In genomic region chr11:59739996-59740395, GRCm38 (mm10) we compare ENCODE assay signal across 33 mouse cellular contexts. TPM values are rescaled to one million over a fixed set of nuclear protein-coding genes. Genes with fewer than 3 reads are reported as not detected.
DNase-seq lines count a peak whose midpoint lies in the region; ATAC-seq and TF ChIP-seq lines count a peak whose summit lies in the region.
"Had no signal": no experiment of that assay in that cellular context is flagged by ENCODE, and none has a peak within 500 bp of the region (broad histone marks: within the 10 kb centered on the region; RNA-seq: fewer than 3 reads in every experiment).

No protein-coding gene starts in this region.

- H3K9ac ChIP-seq in CH12.LX (ENCODE audit: insufficient read depth, low read depth), result no peak overlapping the region
- H3K9ac ChIP-seq in heart, embryonic 11.5 days (ENCODE audit: low read depth, low read length), result no peak overlapping the region
- H3K9ac ChIP-seq in liver, embryonic 11.5 days (ENCODE audit: low read depth, low read length), result no peak overlapping the region
- H3K9ac ChIP-seq: embryonic facial prominence, embryonic 13.5 days; forebrain, embryonic 15.5 days; heart, embryonic 13.5 days; hindbrain, embryonic 12.5 days; limb, embryonic 15.5 days; liver, embryonic 15.5 days; midbrain, embryonic 12.5 days had no signal

- TF ChIP-seq EP300 in CH12.LX (IDR thresholded peaks at IDR 0.05; ENCODE audit: low read length), result no peak

- H3K27me3 ChIP-seq in CH12.LX (replicated peaks), result no peaks in the 10 kb centered on the region
- no peaks in the 10 kb centered on the region for H3K27me3 ChIP-seq in heart, embryonic 11.5 days (ENCODE audit: control insufficient read depth, insufficient read depth, low read length)
- no peaks in the 10 kb centered on the region for H3K27me3 ChIP-seq in liver, embryonic 11.5 days (replicated peaks; ENCODE audit: control insufficient read depth, insufficient read depth, low read length)
- H3K27me3 ChIP-seq: embryonic facial prominence, embryonic 13.5 days; forebrain, embryonic 15.5 days; heart, embryonic 13.5 days; hindbrain, embryonic 12.5 days; limb, embryonic 15.5 days; liver, embryonic 15.5 days; midbrain, embryonic 12.5 days; Patski had no signal

- no peaks in the 10 kb centered on the region for H3K9me3 ChIP-seq in CH12.LX (replicated peaks; ENCODE audit: low read length)
- no peaks in the 10 kb centered on the region for H3K9me3 ChIP-seq in heart, embryonic 11.5 days (replicated peaks; ENCODE audit: control insufficient read depth, low read length)
- no peaks in the 10 kb centered on the region for H3K9me3 ChIP-seq in liver, embryonic 11.5 days (ENCODE audit: control insufficient read depth, low read length)
- H3K9me3 ChIP-seq: embryonic facial prominence, embryonic 13.5 days; forebrain, embryonic 15.5 days; heart, embryonic 13.5 days; hindbrain, embryonic 12.5 days; limb, embryonic 15.5 days; liver, embryonic 15.5 days; midbrain, embryonic 12.5 days had no signal

- H3K36me3 ChIP-seq in CH12.LX (replicated peaks in 1 of 2; ENCODE audit: control insufficient read depth in 1 of 2, insufficient read depth in 1 of 2, low read length in 1 of 2), result peaks cover 34 to 96% of the 10 kb centered on the region in 2 experiments
- peaks cover 53% of the 10 kb centered on the region for H3K36me3 ChIP-seq in heart, embryonic 11.5 days (ENCODE audit: control insufficient read depth, insufficient read depth, low read length)
- H3K36me3 ChIP-seq in liver, embryonic 11.5 days (ENCODE audit: control insufficient read depth, insufficient read depth, low read length), result peaks cover 30% of the 10 kb centered on the region

- no peak overlapping the region for H3K4me2 ChIP-seq in CH12.LX (ENCODE audit: insufficient read depth, low read depth, poor library complexity, severe bottlenecking)
- H3K4me2 ChIP-seq in heart, embryonic 11.5 days, result no peak overlapping the region
- H3K4me2 ChIP-seq in liver, embryonic 11.5 days, result no peak overlapping the region
- H3K4me2 ChIP-seq: embryonic facial prominence, embryonic 13.5 days; forebrain, embryonic 15.5 days; heart, embryonic 13.5 days; hindbrain, embryonic 12.5 days; limb, embryonic 15.5 days; liver, embryonic 15.5 days; midbrain, embryonic 12.5 days had no signal

- peak; percentile 50; the same call in 1 of the 2 replicates for ATAC-seq in megakaryocyte-erythroid progenitor cell, adult 5-6 weeks (replicated peaks; ENCODE audit: low FRiP score, low TSS enrichment, poor library complexity, severe bottlenecking)
- ATAC-seq in heart, embryonic 11.5 days (replicated peaks; ENCODE audit: insufficient number of reproducible peaks, low FRiP score, low TSS enrichment), result no peak
- ATAC-seq in liver, embryonic 11.5 days (replicated peaks; ENCODE audit: low FRiP score), result no peak
- ATAC-seq: activated CD4-positive, CD25-positive, alpha-beta regulatory T cell, adult 4 months; forebrain, embryonic 15.5 days; intestine, postnatal 0 days; Patski had no signal

- no peak for TF ChIP-seq RAD21 in CH12.LX (IDR thresholded peaks at IDR 0.05; ENCODE audit: low read depth, low read length)

- DNase-seq in 416B (ENCODE audit: low read depth), result peak; percentile 37
- DNase-seq in CH12.LX (ENCODE audit: extremely low read depth), result peak; percentile 36
- DNase-seq in lung, postnatal 14 days, result no peak
- no peak for DNase-seq in layer of hippocampus, adult 2 months (ENCODE audit: low spot score in 2 of 2)
- no peak for DNase-seq in liver, embryonic 11.5 days (ENCODE audit: low spot score)
- DNase-seq: adrenal gland, adult 8-10 months; cerebellum, adult 18-20 months; cerebellum, postnatal 14 days; gastrocnemius, postnatal 14 days; heart, adult 18-20 months; heart, postnatal 14 days; kidney, postnatal 25 days; layer of hippocampus, adult 9-11 months; left cerebral cortex, postnatal 4 days; right cerebral cortex, postnatal 4 days; thymus, adult 18-20 months; thymus, postnatal 36 days had no signal

- peaks cover 0 to 18% of the 10 kb centered on the region in 2 experiments; a peak in 2 of 4 replicates for H3K4me1 ChIP-seq in CH12.LX (ENCODE audit: control insufficient read depth in 1 of 2, insufficient read depth in 2 of 2)
- peaks cover 4% of the 10 kb centered on the region for H3K4me1 ChIP-seq in bone marrow, adult 2 months (ENCODE audit: control insufficient read depth, insufficient read depth, low read length)
- no peaks in the 10 kb centered on the region for H3K4me1 ChIP-seq in heart, embryonic 11.5 days (ENCODE audit: control insufficient read depth, insufficient read depth, low read length)
- no peaks in the 10 kb centered on the region for H3K4me1 ChIP-seq in liver, embryonic 11.5 days (replicated peaks; ENCODE audit: control insufficient read depth, insufficient read depth, low read length)
- H3K4me1 ChIP-seq: embryonic facial prominence, embryonic 13.5 days; forebrain, embryonic 15.5 days; heart, embryonic 13.5 days; hindbrain, embryonic 12.5 days; limb, embryonic 15.5 days; midbrain, embryonic 12.5 days had no signal

- no peak overlapping the region for H3K27ac ChIP-seq in CH12.LX (ENCODE audit: insufficient read depth, low read depth)
- peak overlapping the region; percentile 51 for H3K27ac ChIP-seq in bone marrow, adult 2 months (ENCODE audit: control insufficient read depth, insufficient read depth, low read depth, low read length, poor library complexity)
- H3K27ac ChIP-seq in heart, embryonic 11.5 days (ENCODE audit: low read depth, low read length), result no peak overlapping the region
- H3K27ac ChIP-seq in layer of hippocampus, adult 2 months, result no peak overlapping the region
- no peak overlapping the region for H3K27ac ChIP-seq in liver, embryonic 11.5 days (ENCODE audit: low read depth, low read length)
- H3K27ac ChIP-seq: embryonic facial prominence, embryonic 13.5 days; forebrain, embryonic 15.5 days; heart, embryonic 13.5 days; hindbrain, embryonic 12.5 days; left cerebral cortex, adult 2 months; limb, embryonic 15.5 days; liver, embryonic 15.5 days; macrophage; midbrain, embryonic 12.5 days had no signal

- WGBS in bone marrow, adult 2 months, result 33% methylated on average over 2 of the region's 2 CpGs
- 68% methylated on average over 2 of the region's 2 CpGs for WGBS in heart, embryonic 11.5 days (ENCODE audit: insufficient replicate concordance)
- 42% methylated on average over 2 of the region's 2 CpGs for WGBS in liver, embryonic 11.5 days

- no peak overlapping the region for H3K4me3 ChIP-seq in CH12.LX (replicated peaks in 1 of 3; ENCODE audit: low read depth in 2 of 3, low read length in 2 of 3, poor library complexity in 1 of 3)
- H3K4me3 ChIP-seq in bone marrow, adult 2 months (replicated peaks; ENCODE audit: control insufficient read depth, low read depth, low read length), result no peak overlapping the region
- no peak overlapping the region for H3K4me3 ChIP-seq in heart, embryonic 11.5 days (ENCODE audit: low read depth, low read length)
- H3K4me3 ChIP-seq in layer of hippocampus, adult 2 months, result no peak overlapping the region
- H3K4me3 ChIP-seq in liver, embryonic 11.5 days (ENCODE audit: low read depth, low read length), result no peak overlapping the region
- H3K4me3 ChIP-seq: embryonic facial prominence, embryonic 13.5 days; erythroblast, embryonic 14.5 days; forebrain, embryonic 15.5 days; heart, embryonic 13.5 days; hindbrain, embryonic 12.5 days; left cerebral cortex, adult 2 months; limb, embryonic 15.5 days; liver, embryonic 15.5 days; midbrain, embryonic 12.5 days had no signal

- TF ChIP-seq CTCF in CH12.LX (conservative IDR thresholded peaks at IDR 0.05 in 1 of 2, IDR thresholded peaks at IDR 0.05 in 1 of 2; ENCODE audit: low read depth in 2 of 2, low read length in 2 of 2), result no peak
- TF ChIP-seq CTCF in bone marrow, adult 2 months (IDR thresholded peaks at IDR 0.05; ENCODE audit: control insufficient read depth, insufficient read depth, low read length), result no peak
- TF ChIP-seq CTCF in layer of hippocampus, adult 2 months (conservative IDR thresholded peaks at IDR 0.05), result no peak

- in situ Hi-C loops in CH12.LX (cut with MboI; ENCODE audit: low pct_ligation_motif_present, low pct_unique_long_range_greater_than_20kb, low sequenced_read_pairs), result no loop called here

- no peak for TF ChIP-seq POLR2A in CH12.LX (IDR thresholded peaks at IDR 0.05; ENCODE audit: low read depth, low read length)
- no peak for TF ChIP-seq POLR2A in bone marrow, adult 2 months (IDR thresholded peaks at IDR 0.05; ENCODE audit: borderline replicate concordance, control insufficient read depth, low read depth, low read length)

- dilution Hi-C loops in CH12.LX (cut with MboI; ENCODE audit: extremely low pct_ligation_motif_present, extremely low pct_unique_long_range_greater_than_20kb, low sequenced_read_pairs), result no loop called here

- H3K79me2 ChIP-seq in CH12.LX (replicated peaks; ENCODE audit: control insufficient read depth, extremely low read depth, insufficient read depth, poor library complexity, severe bottlenecking), result no peaks in the 10 kb centered on the region

TF ChIP-seq in CH12.LX, 34 proteins besides CTCF, POLR2A, EP300 and RAD21 (continues in another document):
- TF ChIP-seq SMC3 (IDR thresholded peaks at IDR 0.05; ENCODE audit: low read depth, low read length) (no peak), HCFC1 (IDR thresholded peaks at IDR 0.05; ENCODE audit: low read depth, low read length) (no peak), POLR2AphosphoS2 (IDR thresholded peaks at IDR 0.05; ENCODE audit: low read depth, low read length) (no peak), ELF1 (IDR thresholded peaks at IDR 0.05; ENCODE audit: low read depth, low read length) (no peak), PAX5 (IDR thresholded peaks at IDR 0.05; ENCODE audit: low read length) (no peak), TCF12 (IDR thresholded peaks at IDR 0.05; ENCODE audit: low read depth, low read length) (no peak), ETS1 (conservative IDR thresholded peaks at IDR 0.05; ENCODE audit: low read depth, low read length) (no peak), ZC3H11A (IDR thresholded peaks at IDR 0.05; ENCODE audit: low read depth, low read length) (no peak), USF2 (conservative IDR thresholded peaks at IDR 0.05; ENCODE audit: low read depth, low read length) (no peak), ZKSCAN1 (IDR thresholded peaks at IDR 0.05; ENCODE audit: borderline replicate concordance, low read depth, low read length) (no peak), CHD2 (IDR thresholded peaks at IDR 0.05; ENCODE audit: low read length) (no peak)

RNA-seq across cellular contexts. Expression of gene Pld6, which starts 47.4 kb away (rescaled TPM):
- total RNA-seq in CH12.LX (2012; rRNA removed) (not detected in 2 replicates), CH12.LX (2014; rRNA removed) (not detected in 2 replicates)
- not detected in 2 replicates for polyA plus RNA-seq in CH12.LX (2012; ENCODE audit: insufficient read length, low read depth)
- not detected in 2 replicates for polyA plus RNA-seq in bone marrow, adult 2 months (2011; ENCODE audit: insufficient read depth, insufficient read length, low replicate concordance, missing spikeins)
- 2.6 and 2.8 TPM in 2 replicates for total RNA-seq in megakaryocyte-erythroid progenitor cell, adult 5-6 weeks (2014; fragmentation: Nextera tagmentation)
- 1.4 and 2.1 TPM in 2 replicates for total RNA-seq in megakaryocyte-erythroid progenitor cell, adult 5-6 weeks (2017)
- 1.2 and 1.7 TPM in 2 replicates for polyA plus RNA-seq in heart, embryonic 11.5 days (2014; fragmentation: Nextera tagmentation; extraction: Ambion mirVana)
- total RNA-seq in layer of hippocampus, adult 2 months (2021), result 1 to 10 TPM in 1 of 2 experiments, under 1 TPM in 1; 0.69 to 1.2 TPM
- polyA plus RNA-seq in liver, embryonic 11.5 days (2014; fragmentation: Nextera tagmentation; extraction: Ambion mirVana), result 1.5 and 1.8 TPM in 2 replicates
- polyA plus RNA-seq: activated CD4-positive, CD25-positive, alpha-beta regulatory T cell, adult 4 months; erythroblast, embryonic 14.5 days; macrophage had no signal

Comparison
In these comparisons a context has a peak if more than half of its experiments do, and no peak if none do; other contexts are left out.
1. DNase-seq: peak in 416B (single experiment) and CH12.LX (single experiment); none in lung, postnatal 14 days (single experiment), layer of hippocampus, adult 2 months (0 of 2) and liver, embryonic 11.5 days (single experiment).